Mouse (Mus musculus) cerebellum, adult (tissue): ENCODE measurements at regions not wholly inside any gene's neighbourhood (a gene's known extent, or its start where the extent isn't known, plus 50 kb on each side); places are given as distances from the start of the nearest gene placed in this dataset.
"Not testable (repeated sequence)": the region's sequence is repeated elsewhere in the genome, so short reads cannot be mapped to it uniquely, and the experiment has no call there.

Experiments
- ATAC-seq: cut with Nextera tagmentation; 2 replicates; pipeline ENCODE4 v1.9.2; 2017; ENCODE audit warnings: mild to moderate bottlenecking, moderate library complexity, mixed read lengths; ENCODE audit not compliant: insufficient number of reproducible peaks, low FRiP score, low TSS enrichment

GRCm38 (mm10) chrX:157107747-157108146 lies 307.4 kb downstream of the Phex start:
- no peak for ATAC-seq

- ATAC-seq = 0 out of 2 replicates have a peak, but pooled peaks have one; percentile 10
Observed at GRCm38 (mm10) chrX:157080025-157080424, 335.1 kb downstream of the Phex start.

- ATAC-seq = peak; percentile 99
Observed at GRCm38 (mm10) chrX:157079606-157080005, 335.5 kb downstream of the Phex start.

GRCm38 (mm10) chrX:157078061-157078460 lies 337.1 kb downstream of the Phex start:
- ATAC-seq = not testable (repeated sequence)

GRCm38 (mm10) chrX:157076193-157076592 lies 338.9 kb downstream of the Phex start:
- no peak for ATAC-seq

GRCm38 (mm10) chrX:157051629-157052315 lies 363.3 kb downstream of the Phex start:
- no peak for ATAC-seq

GRCm38 (mm10) chrX:157028913-157029312 lies 386.2 kb downstream of the Phex start:
- no peak for ATAC-seq

GRCm38 (mm10) chrX:157024343-157024742 lies 390.8 kb downstream of the Phex start:
- ATAC-seq = no peak

GRCm38 (mm10) chrX:157021851-157022250 lies 393.3 kb downstream of the Phex start:
- no peak for ATAC-seq

- ATAC-seq = no peak
Observed at GRCm38 (mm10) chrX:157020337-157020736, 394.8 kb downstream of the Phex start.

- no peak for ATAC-seq
Observed at GRCm38 (mm10) chrX:156989986-156990518, 425.1 kb downstream of the Phex start.

GRCm38 (mm10) chrX:156947093-156947492 lies 468.0 kb downstream of the Phex start:
- ATAC-seq = no peak

GRCm38 (mm10) chrX:156944223-156944622 lies 470.9 kb downstream of the Phex start:
- ATAC-seq = no peak

GRCm38 (mm10) chrX:156913363-156913762 lies 501.7 kb downstream of the Phex start:
- no peak for ATAC-seq
